In the genomic region with DNA sequence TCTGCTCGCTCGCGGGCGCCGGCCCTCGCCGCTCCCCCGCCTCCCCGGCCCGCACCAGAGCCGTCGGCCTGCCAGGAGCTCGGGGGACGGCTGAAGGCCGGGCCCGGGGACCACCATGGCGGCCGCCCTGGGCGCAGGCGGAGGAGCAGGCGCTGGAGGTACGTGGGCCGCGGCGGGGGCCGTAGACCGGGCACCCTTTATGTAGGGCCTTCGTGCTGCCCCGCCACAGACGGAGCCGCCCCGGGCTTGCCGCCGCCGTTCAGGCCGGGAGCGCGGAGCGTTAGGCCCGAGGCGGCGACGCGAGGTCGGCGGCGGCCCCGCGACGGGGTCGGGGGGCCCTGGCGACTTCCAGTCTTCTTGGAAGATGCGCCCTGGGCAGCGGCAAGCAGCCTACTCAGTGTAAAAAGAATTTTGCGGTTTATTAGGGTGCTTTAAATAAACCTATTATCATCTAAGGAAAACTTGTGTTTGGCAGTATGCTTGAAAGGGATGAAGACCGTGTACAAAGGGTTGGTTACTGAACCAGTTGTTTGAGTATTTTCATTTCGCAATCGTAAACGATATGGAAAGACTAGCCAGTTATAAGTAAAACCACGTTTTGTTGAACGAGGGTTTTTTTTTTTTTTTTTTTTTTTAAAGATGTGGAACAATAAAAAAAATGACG, we compare ENCODE assay signal across 8 mouse cellular contexts. TPM values are rescaled to one million over a fixed set of nuclear protein-coding genes. Genes with fewer than 3 reads are reported as not detected.
DNase-seq lines count a peak whose midpoint lies in the region; ATAC-seq and TF ChIP-seq lines count a peak whose summit lies in the region.

No protein-coding gene starts in this region.

- under 1% methylated on average over 62 of the region's 62 CpGs for whole genome bisulfite sequencing in heart, embryonic 11.5 days (ENCODE audit: insufficient replicate concordance)
- WGBS in forebrain, embryonic 11.5 days, result under 1% methylated on average over 62 of the region's 62 CpGs
- WGBS in liver, embryonic 11.5 days, result 1% methylated on average over 51 of the region's 62 CpGs
- WGBS in stomach, embryonic 15.5 days, result under 1% methylated on average over 56 of the region's 62 CpGs

- no peak; the same call in 1 of the 2 replicates for ATAC-seq in heart, embryonic 11.5 days (replicated peaks; ENCODE audit: insufficient number of reproducible peaks, low FRiP score, low TSS enrichment)
- ATAC-seq in forebrain, embryonic 11.5 days (replicated peaks; ENCODE audit: low FRiP score), result peak; percentile 83
- peak; percentile 50 for ATAC-seq in liver, embryonic 11.5 days (replicated peaks; ENCODE audit: low FRiP score)
- peak; percentile 71 for ATAC-seq in stomach, embryonic 15.5 days (ENCODE audit: insufficient read depth, low FRiP score, low read depth)

- intact Hi-C loops in heart, postnatal 14 days (cut with DNase I), result no loop called here

- no peaks in the 10 kb centered on the region for H3K9me3 ChIP-seq in heart, embryonic 11.5 days (replicated peaks; ENCODE audit: control insufficient read depth, low read length)
- H3K9me3 ChIP-seq in E14TG2a.4 (ENCODE audit: low read length), result no peaks in the 10 kb centered on the region
- H3K9me3 ChIP-seq in forebrain, embryonic 11.5 days (ENCODE audit: control insufficient read depth, low read length), result no peaks in the 10 kb centered on the region
- no peaks in the 10 kb centered on the region for H3K9me3 ChIP-seq in liver, embryonic 11.5 days (ENCODE audit: control insufficient read depth, low read length)
- H3K9me3 ChIP-seq in stomach, embryonic 15.5 days, result no peaks in the 10 kb centered on the region

- H3K9ac ChIP-seq in heart, embryonic 11.5 days (ENCODE audit: low read depth, low read length), result peak overlapping the region; percentile 99
- peak overlapping the region; percentile 100 for H3K9ac ChIP-seq in forebrain, embryonic 11.5 days (ENCODE audit: low read length)
- peak overlapping the region; percentile 100 for H3K9ac ChIP-seq in liver, embryonic 11.5 days (ENCODE audit: low read depth, low read length)
- peak overlapping the region; percentile 97 for H3K9ac ChIP-seq in stomach, embryonic 15.5 days

- no peaks in the 10 kb centered on the region for H3K36me3 ChIP-seq in heart, embryonic 11.5 days (ENCODE audit: control insufficient read depth, insufficient read depth, low read length)
- peaks cover 21% of the 10 kb centered on the region for H3K36me3 ChIP-seq in E14TG2a.4 (ENCODE audit: insufficient read depth, low read length)
- H3K36me3 ChIP-seq in forebrain, embryonic 11.5 days (ENCODE audit: control insufficient read depth, insufficient read depth, low read length), result no peaks in the 10 kb centered on the region
- no peaks in the 10 kb centered on the region for H3K36me3 ChIP-seq in liver, embryonic 11.5 days (ENCODE audit: control insufficient read depth, insufficient read depth, low read length)
- no peaks in the 10 kb centered on the region for H3K36me3 ChIP-seq in stomach, embryonic 15.5 days

- peak overlapping the region; percentile 76 for H3K4me3 ChIP-seq in heart, embryonic 11.5 days (ENCODE audit: low read depth, low read length)
- peak overlapping the region; percentile 92 for H3K4me3 ChIP-seq in E14TG2a.4 (replicated peaks; ENCODE audit: low read length)
- peak overlapping the region; percentile 99 for H3K4me3 ChIP-seq in forebrain, embryonic 11.5 days (ENCODE audit: low read depth, low read length)
- H3K4me3 ChIP-seq in liver, embryonic 11.5 days (ENCODE audit: low read depth, low read length), result peak overlapping the region; percentile 98
- peak overlapping the region; percentile 92 for H3K4me3 ChIP-seq in stomach, embryonic 15.5 days (replicated peaks)

- H3K4me2 ChIP-seq in heart, embryonic 11.5 days, result peak overlapping the region; percentile 81
- H3K4me2 ChIP-seq in forebrain, embryonic 11.5 days (ENCODE audit: low read depth, low read length, severe bottlenecking), result peak overlapping the region; percentile 57
- H3K4me2 ChIP-seq in liver, embryonic 11.5 days, result peak overlapping the region; percentile 83
- H3K4me2 ChIP-seq in stomach, embryonic 15.5 days, result peak overlapping the region; percentile 56

- peak overlapping the region; percentile 100 for H3K27ac ChIP-seq in heart, embryonic 11.5 days (ENCODE audit: low read depth, low read length)
- peak overlapping the region; percentile 97 for H3K27ac ChIP-seq in forebrain, embryonic 11.5 days (ENCODE audit: low read depth, low read length)
- H3K27ac ChIP-seq in liver, embryonic 11.5 days (ENCODE audit: low read depth, low read length), result peak overlapping the region; percentile 99
- H3K27ac ChIP-seq in stomach, embryonic 15.5 days, result peak overlapping the region; percentile 100

- no peak for DNase-seq in heart, postnatal 14 days
- no peak for DNase-seq in forebrain, embryonic 11.5 days (ENCODE audit: low spot score)
- peak; percentile 74 for DNase-seq in liver, embryonic 11.5 days (ENCODE audit: low spot score)
- DNase-seq in layer of hippocampus, adult 18-20 months (ENCODE audit: low spot score in 2 of 2), result no peak
- no peak for DNase-seq in right cerebral cortex, postnatal 36 days (ENCODE audit: low spot score in 2 of 2)

- no peak for TF ChIP-seq CTCF in E14TG2a.4 (conservative IDR thresholded peaks at IDR 0.05; ENCODE audit: low read length)

- H3K27me3 ChIP-seq in heart, embryonic 11.5 days (ENCODE audit: control insufficient read depth, insufficient read depth, low read length), result no peaks in the 10 kb centered on the region
- H3K27me3 ChIP-seq in E14TG2a.4 (ENCODE audit: insufficient read depth, low read length), result no peaks in the 10 kb centered on the region
- H3K27me3 ChIP-seq in forebrain, embryonic 11.5 days (ENCODE audit: control insufficient read depth, insufficient read depth, low read length), result no peaks in the 10 kb centered on the region
- H3K27me3 ChIP-seq in liver, embryonic 11.5 days (replicated peaks; ENCODE audit: control insufficient read depth, insufficient read depth, low read length), result no peaks in the 10 kb centered on the region
- no peaks in the 10 kb centered on the region for H3K27me3 ChIP-seq in stomach, embryonic 15.5 days (replicated peaks)

- H3K4me1 ChIP-seq in heart, embryonic 11.5 days (ENCODE audit: control insufficient read depth, insufficient read depth, low read length), result peaks cover 4% of the 10 kb centered on the region
- peaks cover 36% of the 10 kb centered on the region for H3K4me1 ChIP-seq in E14TG2a.4 (replicated peaks; ENCODE audit: low read depth, low read length)
- H3K4me1 ChIP-seq in forebrain, embryonic 11.5 days (replicated peaks; ENCODE audit: control insufficient read depth, insufficient read depth, low read length), result peaks cover 4% of the 10 kb centered on the region; the same call in 1 of the 2 replicates
- peaks cover 18% of the 10 kb centered on the region for H3K4me1 ChIP-seq in liver, embryonic 11.5 days (replicated peaks; ENCODE audit: control insufficient read depth, insufficient read depth, low read length)
- H3K4me1 ChIP-seq in stomach, embryonic 15.5 days, result peaks cover 5% of the 10 kb centered on the region; the same call in 1 of the 2 replicates

RNA-seq across cellular contexts. Expression of a gene that starts 0.5 kb away (rescaled TPM):
- 12.3 and 16.1 TPM in 2 replicates for polyA plus RNA-seq in heart, embryonic 11.5 days (2014; fragmentation: Nextera tagmentation; extraction: Ambion mirVana)
- 10 to 100 TPM; 33.7 to 39.7 TPM for total RNA-seq in heart, postnatal 14 days (2021)
- polyA plus RNA-seq in forebrain, embryonic 11.5 days (2014; fragmentation: Nextera tagmentation; extraction: Ambion mirVana), result 24.9 and 26.0 TPM in 2 replicates
- 11.1 and 12.7 TPM in 2 replicates for polyA plus RNA-seq in liver, embryonic 11.5 days (2014; fragmentation: Nextera tagmentation; extraction: Ambion mirVana)
- polyA plus RNA-seq in stomach, embryonic 15.5 days (2015; fragmentation: Nextera tagmentation; extraction: Ambion mirVana), result 11.6 and 12.1 TPM in 2 replicates
- 10 to 100 TPM; 63.6 to 64.3 TPM for total RNA-seq in layer of hippocampus, adult 18-20 months (2021)
